Mouse (Mus musculus): ENCODE measurements around the gene Kcnj3. TPM values are rescaled to one million over a fixed set of nuclear protein-coding genes. Genes with fewer than 3 reads are reported as not detected.

Gene Kcnj3
- total RNA-seq, 1 experiment: 5.1 TPM

GRCm38 (mm10) chr2:55591226-55591988 is 155.6 kb downstream of the Kcnj3 start:
- no peak overlapping the region for H3K4me3 ChIP-seq (ENCODE audit: insufficient read depth in 1 of 2, low read depth in 1 of 2, low read length in 2 of 2, poor library complexity in 1 of 2, severe bottlenecking in 1 of 2)
- H3K9me3 ChIP-seq (ENCODE audit: control insufficient read depth, insufficient read depth, low read depth, low read length): no peaks in the 10 kb centered on the region
- in situ Hi-C loops (cut with MboI; ENCODE audit: low sequenced_read_pairs in 2 of 2, unreplicated experiment in 2 of 2): no loop called here
- TF ChIP-seq CHD2 (IDR thresholded peaks at IDR 0.05; ENCODE audit: low read depth, low read length) (no peak), MAFK (IDR thresholded peaks at IDR 0.05; ENCODE audit: insufficient read depth, low read depth, low read length) (no peak), HCFC1 (IDR thresholded peaks at IDR 0.05; ENCODE audit: borderline replicate concordance, insufficient read depth, low read length) (no peak), ZNF384 (IDR thresholded peaks at IDR 0.05; ENCODE audit: low read depth, low read length) (no peak)
- H3K9ac ChIP-seq (ENCODE audit: insufficient read depth, low read depth, low read length, poor library complexity, severe bottlenecking): no peak overlapping the region
- no peaks in the 10 kb centered on the region for H3K4me1 ChIP-seq (ENCODE audit: control insufficient read depth in 2 of 2, insufficient read depth in 2 of 2, low read length in 2 of 2, poor library complexity in 1 of 2)
- no peak overlapping the region for H3K27ac ChIP-seq (ENCODE audit: insufficient read depth, low read depth, low read length, poor library complexity, severe bottlenecking)
- no peaks in the 10 kb centered on the region for H3K36me3 ChIP-seq (ENCODE audit: control insufficient read depth, insufficient read depth, low read length, poor library complexity, severe bottlenecking)
- DNase-seq (ENCODE audit: low read depth, low spot score): no peak

Measured in ES-E14 (cell line).